Mouse (Mus musculus) E14TG2a.4 (cell line): ENCODE results near the gene Caskin1.

ENCODE experiments used
- CTCF ChIP-seq: conservative IDR thresholded peaks from 2 replicates; pipeline ENCODE4 v1.5.1; 2014; ENCODE audit warnings: low read length
- POU5F1 ChIP-seq: IDR thresholded peaks from 2 replicates; pipeline ENCODE4 v1.6.1; 2014; ENCODE audit warnings: low read length, borderline replicate concordance

DNA sequence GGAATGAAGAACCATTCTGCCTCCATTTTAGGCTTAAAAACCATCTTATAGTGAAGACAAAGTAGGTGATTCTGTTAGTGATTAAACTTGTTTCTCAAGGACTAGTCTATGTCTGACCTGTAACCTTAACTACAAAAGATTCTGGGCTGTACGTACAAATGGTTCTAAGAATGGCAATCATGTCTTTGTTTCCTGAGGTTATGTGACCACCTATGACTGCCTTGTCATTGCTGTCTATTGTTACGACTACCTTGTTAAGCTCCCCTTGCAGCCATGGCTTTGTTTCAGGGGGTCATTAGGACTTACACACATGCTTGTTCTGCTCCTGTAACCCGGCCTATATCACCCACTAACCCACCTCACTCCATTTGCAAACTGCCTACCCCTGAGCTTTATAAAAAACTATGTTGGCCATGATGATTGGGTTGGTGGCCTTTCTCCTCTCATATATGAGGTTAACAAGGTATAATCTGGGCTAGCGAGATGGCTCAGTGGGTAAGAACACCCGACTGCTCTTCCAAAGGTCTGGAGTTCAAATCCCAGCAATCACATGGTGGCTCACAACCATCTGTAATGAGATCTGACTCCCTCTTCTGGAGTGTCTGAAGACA lies 19.7 kb upstream of the Caskin1 start:
- TF ChIP-seq CTCF (no peak), POU5F1 (no peak)
